8 mouse cellular contexts compared by ENCODE assay signal in genomic region chr10:60191796-60192195, GRCm38 (mm10). TPM values are rescaled to one million over a fixed set of nuclear protein-coding genes. Genes with fewer than 3 reads are reported as not detected.
DNase-seq lines count a peak whose midpoint lies in the region; ATAC-seq and TF ChIP-seq lines count a peak whose summit lies in the region.

No protein-coding gene starts in this region.

- H3K27ac ChIP-seq in hindbrain, postnatal 0 days = peak overlapping the region; percentile 51; the same call in 1 of the 2 replicates

- TF ChIP-seq CTCF in hindbrain, postnatal 0 days (IDR thresholded peaks at IDR 0.05; ENCODE audit: low read depth) = peak; percentile 84

- H3K4me3 ChIP-seq in hindbrain, postnatal 0 days (ENCODE audit: low read length) = peak overlapping the region; percentile 30

- no peaks in the 10 kb centered on the region for H3K9me3 ChIP-seq in hindbrain, postnatal 0 days (ENCODE audit: low read length)

- peak; percentile 87 for DNase-seq in Muller cell, postnatal 12 days (ENCODE audit: inconsistent ontology term)
- peak; percentile 89 to 90 for DNase-seq in cerebellum, postnatal 10 days
- DNase-seq in frontal cortex, postnatal 36 days (ENCODE audit: low spot score in 2 of 2) = peak; percentile 83 to 89
- peak; percentile 89 for DNase-seq in hindbrain, postnatal 0 days (ENCODE audit: low spot score)
- DNase-seq in left cerebral cortex, adult 18-20 months (ENCODE audit: low spot score in 2 of 2) = peak; percentile 85 to 87
- peak; percentile 77 to 79 for DNase-seq in lung, postnatal 4 days
- DNase-seq in retina, postnatal 1 day = peak; percentile 87
- DNase-seq in urinary bladder, adult 2 months (ENCODE audit: low spot score) = peak; percentile 58

- peaks cover 23% of the 10 kb centered on the region for H3K4me1 ChIP-seq in hindbrain, postnatal 0 days (ENCODE audit: insufficient read depth, low read length)

- H3K4me2 ChIP-seq in hindbrain, postnatal 0 days (ENCODE audit: low read depth, low read length) = peak overlapping the region; percentile 58

- no peak overlapping the region for H3K9ac ChIP-seq in hindbrain, postnatal 0 days (replicated peaks; ENCODE audit: low read length)

- ATAC-seq in hindbrain, postnatal 0 days = peak; percentile 53

- H3K36me3 ChIP-seq in hindbrain, postnatal 0 days (ENCODE audit: insufficient read depth, low read length) = no peaks in the 10 kb centered on the region

- H3K27me3 ChIP-seq in hindbrain, postnatal 0 days (ENCODE audit: insufficient read depth, low read length) = no peaks in the 10 kb centered on the region

- under 1% methylated on average over 17 of the region's 17 CpGs for WGBS in hindbrain, postnatal 0 days

RNA-seq across cellular contexts. Expression of gene Chst3, which starts 27.3 kb away (rescaled TPM):
- total RNA-seq in hindbrain, postnatal 0 days (2014; rRNA removed) = 7.2 and 10.0 TPM in 2 replicates
- polyA plus RNA-seq in hindbrain, postnatal 0 days (2015; fragmentation: Nextera tagmentation; extraction: Ambion mirVana) = 0.89 and 0.96 TPM in 2 replicates
- 1 to 10 TPM in 1 of 2 experiments, under 1 TPM in 1; 0.65 to 1.1 TPM for total RNA-seq in left cerebral cortex, adult 18-20 months (2021)
- polyA plus RNA-seq in urinary bladder, adult 2 months (2012; rRNA removed) = 0.58 and 0.77 TPM in 2 replicates

Comparison
In these comparisons a context has a peak if more than half of its experiments do, and no peak if none do; other contexts are left out.
1. Peak in every context shown above with its lines: DNase-seq, ATAC-seq, H3K4me3 ChIP-seq and H3K27ac ChIP-seq.